Mouse (Mus musculus) kidney, postnatal 14 days (tissue): ENCODE results near the gene Cdk18.
"Not testable (repeated sequence)": the region's sequence is repeated elsewhere in the genome, so short reads cannot be mapped to it uniquely, and the experiment has no call there.

Source experiments
- DNase-seq: peaks from one replicate; pipeline ENCODE4 v3.0.0; 2022; ENCODE audit warnings: mixed read lengths

Gene Cdk18

GRCm38 (mm10) chr1:132139416-132139864 lies at the start of gene Cdk18:
Gene Cdk18, minus strand, starts transcription at chr1:132139684.
- peak; percentile 92 for DNase-seq

- DNase-seq: no peak
These were observed 49.7 kb upstream of the Cdk18 start for GRCm38 (mm10) chr1:132189231-132189630.

- no peak for DNase-seq
These were observed 49.1 kb upstream of the Cdk18 start for GRCm38 (mm10) chr1:132188442-132189066.

- no peak for DNase-seq
These were observed 46.8 kb upstream of the Cdk18 start for GRCm38 (mm10) chr1:132186303-132186702.

GRCm38 (mm10) chr1:132171619-132172018 lies 32.1 kb upstream of the Cdk18 start:
- DNase-seq: no peak

- DNase-seq: no peak
These were observed 31.2 kb upstream of the Cdk18 start for GRCm38 (mm10) chr1:132170698-132171097.

- no peak for DNase-seq
These were observed 28.8 kb upstream of the Cdk18 start for GRCm38 (mm10) chr1:132168115-132168767.

GRCm38 (mm10) chr1:132165859-132166258 lies 26.4 kb upstream of the Cdk18 start:
- no peak for DNase-seq

- DNase-seq: no peak
These were observed 25.5 kb upstream of the Cdk18 start for GRCm38 (mm10) chr1:132164780-132165518.

GRCm38 (mm10) chr1:132162618-132163017 lies 23.1 kb upstream of the Cdk18 start:
- DNase-seq: not testable (repeated sequence)

GRCm38 (mm10) chr1:132161211-132161880 lies 21.9 kb upstream of the Cdk18 start:
- no peak for DNase-seq

GRCm38 (mm10) chr1:132159681-132160080 lies 20.2 kb upstream of the Cdk18 start:
- no peak for DNase-seq

GRCm38 (mm10) chr1:132158741-132159140 lies 19.3 kb upstream of the Cdk18 start:
- peak; percentile 56 for DNase-seq

GRCm38 (mm10) chr1:132157808-132158207 lies 18.3 kb upstream of the Cdk18 start:
- DNase-seq: no peak

- DNase-seq: peak; percentile 93
These were observed 17.7 kb upstream of the Cdk18 start for GRCm38 (mm10) chr1:132157016-132157781.

- peak; percentile 89 for DNase-seq
These were observed 16.3 kb upstream of the Cdk18 start for GRCm38 (mm10) chr1:132155737-132156136.

- peak; percentile 17 for DNase-seq
These were observed 14.2 kb upstream of the Cdk18 start for GRCm38 (mm10) chr1:132153691-132154090.

GRCm38 (mm10) chr1:132153086-132153690 lies 13.7 kb upstream of the Cdk18 start:
- DNase-seq: peak; percentile 8

GRCm38 (mm10) chr1:132151908-132152307 lies 12.4 kb upstream of the Cdk18 start:
- DNase-seq: no peak

GRCm38 (mm10) chr1:132150817-132151601 lies 11.5 kb upstream of the Cdk18 start:
- DNase-seq: peak; percentile 65

GRCm38 (mm10) chr1:132150171-132150570 lies 10.7 kb upstream of the Cdk18 start:
- peak; percentile 84 for DNase-seq
